Mouse (Mus musculus) erythroid progenitor cell, adult 5-6 weeks (primary cell): ENCODE results near the gene Cdk5r1. TPM values are rescaled to one million over a fixed set of nuclear protein-coding genes. Genes with fewer than 3 reads are reported as not detected.
A peak's percentile ranks its signal among the peaks of the same experiment; 100 is the strongest.

Experiments used
- ATAC-seq: replicated peaks from 2 replicates; pipeline ENCODE4 v1.8.0; 2016; ENCODE audit warnings: moderate number of reproducible peaks, mild to moderate bottlenecking, moderate TSS enrichment, inconsistent platforms; ENCODE audit not compliant: poor library complexity, low FRiP score, severe bottlenecking
- total RNA-seq, 2 experiments: library from RNA; stranded (forward) in 1 of 2; stranded (reverse) in 1 of 2; fragments of 150-400 nt in 1 of 2; fragments of 186-747, 209-891 nt in 1 of 2; gene quantifications; 2 replicates each; pipeline versions ENCODE4 v1.2.3 to v1.2.4; 2015 to 2017; ENCODE audit warnings: low replicate concordance in 2 of 2

The Cdk5r1 gene
- total RNA-seq, 2 experiments from 2014 or later: 2.0 to 5.4 TPM

DNA sequence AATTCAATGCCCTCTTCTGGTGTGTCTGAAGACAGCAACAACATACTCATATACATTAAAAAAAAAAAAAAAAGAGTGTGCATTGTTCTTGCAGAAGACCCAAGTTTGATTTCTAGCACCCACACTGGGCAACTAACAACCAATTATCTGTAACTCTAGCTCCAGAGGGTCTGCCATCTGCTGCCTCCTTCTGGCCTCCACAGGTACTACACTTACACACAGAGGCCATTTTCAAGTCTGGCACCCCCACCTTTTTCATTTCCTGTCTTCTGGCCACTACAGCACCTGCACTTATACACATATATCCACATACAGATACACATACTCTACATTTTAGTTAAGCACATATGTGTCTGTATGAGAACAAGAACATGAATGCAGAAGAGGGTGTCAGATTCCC lies 50.9 kb downstream of the Cdk5r1 start:
- ATAC-seq: 0 out of 2 replicates have a peak, but pooled peaks have one; percentile 56

DNA sequence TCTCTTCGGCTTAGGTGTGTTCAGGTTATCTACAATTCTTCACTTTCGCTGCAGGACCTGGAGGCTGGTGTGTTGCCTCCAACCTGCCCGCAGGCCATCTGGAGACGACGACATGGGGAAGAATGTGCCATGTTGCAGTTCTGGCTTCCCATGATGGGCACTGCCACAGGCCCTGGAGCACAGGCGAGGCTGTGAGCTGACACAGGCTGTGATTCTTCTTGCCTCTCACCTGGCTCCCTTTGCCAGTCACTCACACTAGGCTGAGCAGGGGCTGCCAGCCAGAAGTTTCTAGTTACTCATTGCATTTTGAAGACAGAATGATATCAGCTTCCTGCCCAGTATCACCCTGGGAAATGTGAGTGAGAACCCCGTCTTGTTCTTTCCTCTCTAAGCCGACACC lies 52.3 kb downstream of the Cdk5r1 start:
- no peak for ATAC-seq

Other genes starting within 250 kb of the Cdk5r1 start
- not detected in 2 replicates for gene Rhbdl3, start 176.1 kb upstream of the Cdk5r1 start, total RNA-seq (2015; ENCODE audit: low replicate concordance)
- gene Rhbdl3, start 176.1 kb upstream of the Cdk5r1 start, total RNA-seq (2017; ENCODE audit: low replicate concordance): not detected in 2 replicates
- gene 5730455P16Rik, start 99.0 kb upstream of the Cdk5r1 start, total RNA-seq (2015; ENCODE audit: low replicate concordance): 5.8 and 7.5 TPM in 2 replicates
- 4.5 and 5.8 TPM in 2 replicates for gene 5730455P16Rik, start 99.0 kb upstream of the Cdk5r1 start, total RNA-seq (2017; ENCODE audit: low replicate concordance)
- 426 and 462 TPM in 2 replicates for gene Zfp207, start 93.7 kb upstream of the Cdk5r1 start, total RNA-seq (2015; ENCODE audit: low replicate concordance)
- 295 and 332 TPM in 2 replicates for gene Zfp207, start 93.7 kb upstream of the Cdk5r1 start, total RNA-seq (2017; ENCODE audit: low replicate concordance)
- 68.3 and 71.4 TPM in 2 replicates for gene Psmd11, start 48.4 kb upstream of the Cdk5r1 start, total RNA-seq (2015; ENCODE audit: low replicate concordance)
- 68.3 and 100.0 TPM in 2 replicates for gene Psmd11, start 48.4 kb upstream of the Cdk5r1 start, total RNA-seq (2017; ENCODE audit: low replicate concordance)